Mouse (Mus musculus) c-Kit-positive CD71-negative TER-119-negative erythroid progenitor cells, embryonic 14.5 days (primary cell): ENCODE measurements at regions not wholly inside any gene's neighbourhood (a gene's known extent, or its start where the extent isn't known, plus 50 kb on each side); places are given as distances from the start of the nearest gene placed in this dataset.

Experiments used
- DNase-seq: peaks from one replicate; pipeline ENCODE4 v3.0.0-alpha.2; 2013; ENCODE audit warnings: low read depth

- no peak for DNase-seq
Observed at GRCm38 (mm10) chr2:51073040-51073594, 75.8 kb downstream of the Rnd3 start.

- no peak for DNase-seq
Observed at GRCm38 (mm10) chr2:51072346-51072885, 76.5 kb downstream of the Rnd3 start.

GRCm38 (mm10) chr2:51070902-51071301 is 78.0 kb downstream of the Rnd3 start:
- no peak for DNase-seq

GRCm38 (mm10) chr2:51066423-51066831 is 82.5 kb downstream of the Rnd3 start:
- DNase-seq, result no peak

GRCm38 (mm10) chr2:51065821-51066220 is 83.1 kb downstream of the Rnd3 start:
- DNase-seq, result no peak

- no peak for DNase-seq
Observed at GRCm38 (mm10) chr2:51064821-51065220, 84.1 kb downstream of the Rnd3 start.

- no peak for DNase-seq
Observed at GRCm38 (mm10) chr2:51062049-51062448, 86.9 kb downstream of the Rnd3 start.

GRCm38 (mm10) chr2:51058158-51058557 is 90.8 kb downstream of the Rnd3 start:
- no peak for DNase-seq

- no peak for DNase-seq
Observed at GRCm38 (mm10) chr2:51056141-51056731, 92.7 kb downstream of the Rnd3 start.

- DNase-seq, result no peak
Observed at GRCm38 (mm10) chr2:51055339-51055738, 93.6 kb downstream of the Rnd3 start.

- DNase-seq, result no peak
Observed at GRCm38 (mm10) chr2:51049834-51050170, 99.1 kb downstream of the Rnd3 start.

- DNase-seq, result no peak
Observed at GRCm38 (mm10) chr2:51049101-51049833, 99.6 kb downstream of the Rnd3 start.

GRCm38 (mm10) chr2:51047520-51047919 is 101.4 kb downstream of the Rnd3 start:
- DNase-seq, result no peak

GRCm38 (mm10) chr2:51045626-51046025 is 103.3 kb downstream of the Rnd3 start:
- DNase-seq, result no peak

GRCm38 (mm10) chr2:51041101-51041500 is 107.8 kb downstream of the Rnd3 start:
- DNase-seq, result no peak

GRCm38 (mm10) chr2:51038685-51039084 is 110.2 kb downstream of the Rnd3 start:
- DNase-seq, result no peak

GRCm38 (mm10) chr2:51036995-51037394 is 111.9 kb downstream of the Rnd3 start:
- no peak for DNase-seq

- no peak for DNase-seq
Observed at GRCm38 (mm10) chr2:51036190-51036755, 112.6 kb downstream of the Rnd3 start.

GRCm38 (mm10) chr2:51033881-51034280 is 115.0 kb downstream of the Rnd3 start:
- no peak for DNase-seq

- DNase-seq, result no peak
Observed at GRCm38 (mm10) chr2:51022479-51022878, 126.4 kb downstream of the Rnd3 start.

GRCm38 (mm10) chr2:51016129-51016402 is 132.8 kb downstream of the Rnd3 start:
- no peak for DNase-seq

GRCm38 (mm10) chr2:51015360-51016128 is 133.4 kb downstream of the Rnd3 start:
- DNase-seq, result no peak
